Mouse (Mus musculus) CH12.LX (cell line): ENCODE measurements around the gene 5330417C22Rik. TPM values are rescaled to one million over a fixed set of nuclear protein-coding genes. Genes with fewer than 3 reads are reported as not detected.

Experiments used
- DNase-seq: peaks from one replicate; pipeline ENCODE4 v3.0.0-alpha.2; 2013; ENCODE audit errors: extremely low read depth
- H3K27ac ChIP-seq: 2 replicates; pipeline ENCODE4 v1.5.1; 2012; ENCODE audit warnings: low read depth, mild to moderate bottlenecking, control low read depth, moderate library complexity; ENCODE audit not compliant: insufficient read depth
- H3K27me3 ChIP-seq: replicated peaks from 2 replicates; pipeline ENCODE3; 2012; ENCODE audit warnings: inconsistent platforms
- H3K36me3 ChIP-seq, 2 experiments: replicated peaks in 1 of 2; 2 replicates each; pipeline versions ENCODE3 to v1.6.1; 2012; ENCODE audit warnings: inconsistent platforms in 1 of 2, low read length in 1 of 2, mild to moderate bottlenecking in 1 of 2, mixed read lengths in 1 of 2, moderate library complexity in 1 of 2; ENCODE audit not compliant: control insufficient read depth in 1 of 2, insufficient read depth in 1 of 2
- H3K4me1 ChIP-seq, 2 experiments: 2 replicates each; pipeline ENCODE4 v1.6.1; 2012; ENCODE audit warnings: inconsistent platforms in 1 of 2, moderate library complexity in 1 of 2; ENCODE audit not compliant: insufficient read depth in 2 of 2, control insufficient read depth in 1 of 2
- H3K4me2 ChIP-seq: 2 replicates; pipeline ENCODE4 v1.6.1; 2012; ENCODE audit warnings: low read depth, mild to moderate bottlenecking, control low read depth; ENCODE audit not compliant: poor library complexity, insufficient read depth, severe bottlenecking
- H3K4me3 ChIP-seq, 3 experiments: fragments of 150-350 bp in 1 of 3; sonication (generic) in 1 of 3; replicated peaks in 1 of 3; 2 replicates each; pipeline versions ENCODE3 to v1.5.1; 2011 to 2012; ENCODE audit warnings: low read depth in 2 of 3, low read length in 2 of 3, mild to moderate bottlenecking in 2 of 3, moderate library complexity in 2 of 3, control low read depth in 1 of 3, improper control_type of control experiment in 1 of 3, inconsistent platforms in 1 of 3, mixed read lengths in 1 of 3; ENCODE audit not compliant: poor library complexity in 1 of 3
- H3K79me2 ChIP-seq: replicated peaks from 2 replicates; pipeline ENCODE4 v1.6.1; 2012; ENCODE audit warnings: mild to moderate bottlenecking, moderate library complexity; ENCODE audit not compliant: control insufficient read depth, poor library complexity, insufficient read depth, severe bottlenecking; ENCODE audit errors: extremely low read depth
- H3K9ac ChIP-seq: 2 replicates; pipeline ENCODE4 v1.6.1; 2012; ENCODE audit warnings: low read depth, mild to moderate bottlenecking, control low read depth, moderate library complexity; ENCODE audit not compliant: insufficient read depth
- H3K9me3 ChIP-seq: replicated peaks from 2 replicates; pipeline ENCODE3; 2012; ENCODE audit warnings: low read length, inconsistent platforms, mixed read lengths
- BHLHE40 ChIP-seq: IDR thresholded peaks from 2 replicates; pipeline ENCODE4 v1.6.1; 2011; ENCODE audit warnings: mild to moderate bottlenecking, low read depth, low read length, improper control_type of control experiment
- CHD1 ChIP-seq: IDR thresholded peaks from 2 replicates; pipeline ENCODE4 v1.6.1; 2012; ENCODE audit warnings: low read depth, low read length, improper control_type of control experiment, inconsistent platforms
- CHD2 ChIP-seq: IDR thresholded peaks from 2 replicates; pipeline ENCODE4 v1.6.1; 2011; ENCODE audit warnings: low read length, improper control_type of control experiment
- EP300 ChIP-seq: IDR thresholded peaks from 2 replicates; pipeline ENCODE4 v1.6.1; 2011; ENCODE audit warnings: low read length, improper control_type of control experiment
- ETS1 ChIP-seq: conservative IDR thresholded peaks from 2 replicates; pipeline ENCODE4 v1.6.1; 2012; ENCODE audit warnings: low read depth, mild to moderate bottlenecking, inconsistent platforms, low read length, improper control_type of control experiment, moderate library complexity
- GABPA ChIP-seq: IDR thresholded peaks from 2 replicates; pipeline ENCODE4 v1.6.1; 2012; ENCODE audit warnings: low read depth, low read length, improper control_type of control experiment, inconsistent platforms; ENCODE audit not compliant: insufficient replicate concordance
- HCFC1 ChIP-seq: IDR thresholded peaks from 2 replicates; pipeline ENCODE4 v1.6.1; 2012; ENCODE audit warnings: low read depth, mild to moderate bottlenecking, inconsistent platforms, low read length, improper control_type of control experiment
- JUN ChIP-seq: IDR thresholded peaks from 2 replicates; pipeline ENCODE4 v1.6.1; 2011; ENCODE audit warnings: low read depth, mild to moderate bottlenecking, low read length, improper control_type of control experiment, moderate library complexity; ENCODE audit not compliant: insufficient read depth
- JUND ChIP-seq: conservative IDR thresholded peaks from 2 replicates; pipeline ENCODE4 v1.6.1; 2011; ENCODE audit warnings: low read depth, low read length, improper control_type of control experiment
- KAT2A ChIP-seq: IDR thresholded peaks from 2 replicates; pipeline ENCODE4 v1.6.1; 2012; ENCODE audit warnings: low read length, improper control_type of control experiment, inconsistent platforms; ENCODE audit not compliant: insufficient replicate concordance
- MAX ChIP-seq: IDR thresholded peaks from 2 replicates; pipeline ENCODE4 v1.6.1; 2011; ENCODE audit warnings: low read length, improper control_type of control experiment
- MAZ ChIP-seq: IDR thresholded peaks from 2 replicates; pipeline ENCODE4 v1.6.1; 2012; ENCODE audit warnings: low read depth, mild to moderate bottlenecking, inconsistent platforms, low read length, improper control_type of control experiment, moderate library complexity
- NELFE ChIP-seq: IDR thresholded peaks from 2 replicates; pipeline ENCODE4 v1.6.1; 2011; ENCODE audit warnings: low read depth, low read length, improper control_type of control experiment
- PAX5 ChIP-seq: IDR thresholded peaks from 2 replicates; pipeline ENCODE4 v1.6.1; 2012; ENCODE audit warnings: low read length, inconsistent platforms, mixed read lengths
- RAD21 ChIP-seq: IDR thresholded peaks from 2 replicates; pipeline ENCODE4 v1.6.1; 2011; ENCODE audit warnings: low read depth, mild to moderate bottlenecking, low read length, improper control_type of control experiment, moderate library complexity
- SMC3 ChIP-seq: IDR thresholded peaks from 2 replicates; pipeline ENCODE4 v1.6.1; 2011; ENCODE audit warnings: low read depth, low read length, improper control_type of control experiment
- TCF12 ChIP-seq: IDR thresholded peaks from 2 replicates; pipeline ENCODE4 v1.6.1; 2014; ENCODE audit warnings: low read depth, mild to moderate bottlenecking, inconsistent platforms, low read length, improper control_type of control experiment
- UBTF ChIP-seq: IDR thresholded peaks from 2 replicates; pipeline ENCODE4 v1.6.1; 2012; ENCODE audit warnings: low read depth, mild to moderate bottlenecking, inconsistent platforms, low read length, improper control_type of control experiment, moderate library complexity
- USF1 ChIP-seq: IDR thresholded peaks from 2 replicates; pipeline ENCODE4 v1.6.1; 2014; ENCODE audit warnings: low read depth, mild to moderate bottlenecking, inconsistent platforms, low read length, improper control_type of control experiment
- USF2 ChIP-seq: conservative IDR thresholded peaks from 2 replicates; pipeline ENCODE4 v1.6.1; 2011; ENCODE audit warnings: low read depth, low read length, improper control_type of control experiment
- ZKSCAN1 ChIP-seq: IDR thresholded peaks from 2 replicates; pipeline ENCODE4 v1.6.1; 2012; ENCODE audit warnings: low read depth, inconsistent platforms, low read length, improper control_type of control experiment, borderline replicate concordance
- ZNF384 ChIP-seq: IDR thresholded peaks from 2 replicates; pipeline ENCODE4 v1.6.1; 2012; ENCODE audit warnings: low read depth, low read length, improper control_type of control experiment, inconsistent platforms
- dilution Hi-C: fragments of 300-500 bp; cut with MboI; formaldehyde crosslinking; loops from 2 replicates; pipeline ENCODE4 v1.14.3; 2020; ENCODE audit warnings: low sequenced_read_pairs; ENCODE audit not compliant: extremely low pct_unique_long_range_greater_than_20kb, extremely low pct_ligation_motif_present
- in situ Hi-C: fragments of 300-500 bp; cut with MboI; formaldehyde crosslinking; loops from 3 replicates; pipeline ENCODE4 v1.14.3; 2019; ENCODE audit warnings: low sequenced_read_pairs, low pct_ligation_motif_present, low pct_unique_long_range_greater_than_20kb, mixed read lengths
- polyA plus RNA-seq: library from polyadenylated mRNA; unstranded; fragments of >175 nt; gene quantifications from 2 replicates; pipeline ENCODE4 v1.2.1, GENCODE M21; 2012; ENCODE audit warnings: low read depth; ENCODE audit not compliant: insufficient read length
- total RNA-seq, 2 experiments: library from RNA; depleted of rRNA; stranded (reverse); fragments of 300-350 nt in 1 of 2; fragments of >200 nt in 1 of 2; gene quantifications; 2 replicates each; pipeline ENCODE4 v1.2.3; 2012 to 2014

The 5330417C22Rik gene
- total and polyA plus RNA-seq, 3 experiments = 0.05 to 0.27 (median 0.17) TPM

- no peak for TF ChIP-seq NELFE
- TF ChIP-seq KAT2A = no peak
- no peak for TF ChIP-seq CHD1
- no peak for TF ChIP-seq ZNF384
- no peak for TF ChIP-seq EP300
- no peak for TF ChIP-seq USF1
- TF ChIP-seq GABPA = no peak
- TF ChIP-seq CHD2 = no peak
- TF ChIP-seq JUN = no peak
- TF ChIP-seq HCFC1 = no peak
- TF ChIP-seq PAX5 = no peak
- TF ChIP-seq MAX = no peak
- TF ChIP-seq JUND = no peak
- no peak for TF ChIP-seq BHLHE40
- no peak for TF ChIP-seq RAD21
- no peak for TF ChIP-seq MAZ
- TF ChIP-seq USF2 = no peak
- TF ChIP-seq, all 38 proteins: peak for 0
- Histone ChIP-seq H3K4me1 (no peaks in the 10 kb centered on the region), H3K36me3 (no peaks in the 10 kb centered on the region), H3K9me3 (no peaks in the 10 kb centered on the region), H3K79me2 (no peaks in the 10 kb centered on the region), H3K4me2 (no peak overlapping the region), H3K27ac (no peak overlapping the region), H3K27me3 (peaks cover 3% of the 10 kb centered on the region), H3K9ac (no peak overlapping the region), H3K4me3 (no peak overlapping the region)
- dilution Hi-C loops = no loop called here
- in situ Hi-C loops = no loop called here
- no peak for DNase-seq
Observed at GRCm38 (mm10) chr3:108475496-108475895, 60.8 kb downstream of the 5330417C22Rik start.

GRCm38 (mm10) chr3:108474969-108475368 lies 61.4 kb downstream of the 5330417C22Rik start:
- DNase-seq = no peak
- no peak overlapping the region for H3K9ac ChIP-seq
- H3K4me3 ChIP-seq = no peak overlapping the region
- dilution Hi-C loops (no loop called here), in situ Hi-C loops (no loop called here)
- TF ChIP-seq ETS1 (no peak), ZKSCAN1 (no peak), MAX (no peak), UBTF (no peak), PAX5 (no peak), MAZ (no peak), SMC3 (no peak), USF2 (no peak), TCF12 (no peak), CHD1 (no peak)
- H3K9me3 ChIP-seq = no peaks in the 10 kb centered on the region
- H3K4me1 ChIP-seq = no peaks in the 10 kb centered on the region
- H3K79me2 ChIP-seq = no peaks in the 10 kb centered on the region
- no peak overlapping the region for H3K27ac ChIP-seq
- no peak overlapping the region for H3K4me2 ChIP-seq
- H3K36me3 ChIP-seq = no peaks in the 10 kb centered on the region
- H3K27me3 ChIP-seq = peaks cover 3% of the 10 kb centered on the region
